Mouse (Mus musculus): ENCODE measurements at regions not wholly inside any gene's neighbourhood (a gene's known extent, or its start where the extent isn't known, plus 50 kb on each side); places are given as distances from the start of the nearest gene placed in this dataset.

- TF ChIP-seq CTCF (IDR thresholded peaks at IDR 0.05; ENCODE audit: extremely low read depth, insufficient read depth, insufficient read length, insufficient replicate concordance), result no peak
- no peak for TF ChIP-seq POLR2A (IDR thresholded peaks at IDR 0.05; ENCODE audit: low read depth, low read length)
These were observed 129.1 kb upstream of the Zeb2 start for GRCm38 (mm10) chr2:45246061-45246945.
